Mouse (Mus musculus) intestine, postnatal 0 days (tissue): ENCODE measurements at regions not wholly inside any gene's neighbourhood (a gene's known extent, or its start where the extent isn't known, plus 50 kb on each side); places are given as distances from the start of the nearest gene placed in this dataset.
A peak's percentile ranks its signal among the peaks of the same experiment; 100 is the strongest.

ENCODE experiments used
- ATAC-seq: fragments of 200-750 bp; cut with Nextera tagmentation; 2 replicates; pipeline ENCODE4 v1.8.0; 2017; ENCODE audit warnings: mild to moderate bottlenecking, moderate TSS enrichment, moderate library complexity
- H3K27ac ChIP-seq: fragments of 300-500 bp; sonication (generic); 2 replicates; pipeline ENCODE4 v1.5.1; 2014; ENCODE audit warnings: mild to moderate bottlenecking, low read depth, low read length, moderate library complexity
- H3K27me3 ChIP-seq: fragments of 300-500 bp; sonication (generic); replicated peaks from 2 replicates; pipeline ENCODE4 v1.6.1; 2014; ENCODE audit warnings: low read length, mixed read lengths; ENCODE audit not compliant: control insufficient read depth, insufficient read depth
- H3K36me3 ChIP-seq: fragments of 300-500 bp; sonication (generic); 2 replicates; pipeline ENCODE4 v1.6.1; 2014; ENCODE audit warnings: mild to moderate bottlenecking, moderate library complexity; ENCODE audit not compliant: control insufficient read depth, insufficient read depth
- H3K4me1 ChIP-seq: fragments of 300-500 bp; sonication (generic); replicated peaks from 2 replicates; pipeline ENCODE4 v1.6.1; 2014; ENCODE audit warnings: antibody characterized with exemption, low read length, mixed read lengths; ENCODE audit not compliant: control insufficient read depth, insufficient read depth
- H3K4me2 ChIP-seq: fragments of 300-500 bp; sonication (generic); replicated peaks from 2 replicates; pipeline ENCODE4 v1.6.1; 2014; ENCODE audit warnings: low read depth, mild to moderate bottlenecking, moderate library complexity
- H3K4me3 ChIP-seq: fragments of 300-500 bp; sonication (generic); 2 replicates; pipeline ENCODE4 v1.5.1; 2014; ENCODE audit warnings: low read depth, low read length
- H3K9ac ChIP-seq: fragments of 300-500 bp; sonication (generic); 2 replicates; pipeline ENCODE4 v1.6.1; 2014; ENCODE audit warnings: mild to moderate bottlenecking, low read depth, low read length
- H3K9me3 ChIP-seq: fragments of 300-500 bp; sonication (generic); 2 replicates; pipeline ENCODE4 v1.6.1; 2016; ENCODE audit warnings: mixed run types; ENCODE audit not compliant: control insufficient read depth
- CTCF ChIP-seq: sonication (generic); IDR thresholded peaks from 2 replicates; pipeline ENCODE4 v1.5.1; 2016; ENCODE audit warnings: low read depth, mild to moderate bottlenecking, control low read depth, antibody characterized with exemption, moderate library complexity
- WGBS: fragments of 180-500 bp; shearing (Covaris S2); extraction: QIAGEN DNeasy Blood & Tissue Kit; methylation state at CpG from one replicate; pipeline ENCODE4 v1.1.7; 2014; 5-methylcytosine and 5-hydroxymethylcytosine counted together

DNA sequence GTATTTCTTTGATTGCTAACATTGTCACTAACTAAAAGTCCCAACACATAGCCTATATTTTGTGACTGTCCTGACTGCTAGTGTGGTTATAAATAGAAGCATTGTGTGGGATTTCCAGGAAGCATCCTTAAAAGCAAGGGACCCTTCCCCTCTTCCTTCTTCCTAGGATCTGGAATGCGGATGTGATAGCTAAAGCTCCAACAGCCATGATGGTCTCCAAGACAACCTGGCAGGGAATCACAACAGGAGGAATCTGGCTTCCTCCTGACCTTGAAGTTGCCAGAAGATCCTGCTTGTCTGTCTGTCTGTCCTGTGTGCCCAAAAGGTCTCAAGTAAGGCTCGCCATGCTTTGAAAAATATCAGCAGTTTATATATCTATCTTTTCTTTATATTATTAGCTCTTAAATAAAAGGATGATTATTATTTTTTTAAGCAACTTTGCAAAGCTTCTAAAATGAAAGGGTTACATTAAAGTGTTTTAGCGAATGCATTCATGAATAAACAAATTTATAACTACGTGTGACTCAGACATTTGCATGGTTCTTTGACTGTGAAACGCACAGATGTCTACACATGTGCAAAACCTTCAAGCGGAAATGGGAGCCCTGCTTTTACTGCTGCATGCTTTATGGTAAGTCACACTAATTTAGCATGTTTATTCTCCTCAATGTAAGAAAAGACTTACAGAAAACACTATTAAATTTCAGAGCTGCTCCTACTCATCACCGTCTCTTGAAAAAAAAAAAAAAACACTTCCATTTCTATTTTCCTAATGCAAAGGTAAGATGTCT is 160.9 kb downstream of the Plk2 start:
- no peak for ATAC-seq

DNA sequence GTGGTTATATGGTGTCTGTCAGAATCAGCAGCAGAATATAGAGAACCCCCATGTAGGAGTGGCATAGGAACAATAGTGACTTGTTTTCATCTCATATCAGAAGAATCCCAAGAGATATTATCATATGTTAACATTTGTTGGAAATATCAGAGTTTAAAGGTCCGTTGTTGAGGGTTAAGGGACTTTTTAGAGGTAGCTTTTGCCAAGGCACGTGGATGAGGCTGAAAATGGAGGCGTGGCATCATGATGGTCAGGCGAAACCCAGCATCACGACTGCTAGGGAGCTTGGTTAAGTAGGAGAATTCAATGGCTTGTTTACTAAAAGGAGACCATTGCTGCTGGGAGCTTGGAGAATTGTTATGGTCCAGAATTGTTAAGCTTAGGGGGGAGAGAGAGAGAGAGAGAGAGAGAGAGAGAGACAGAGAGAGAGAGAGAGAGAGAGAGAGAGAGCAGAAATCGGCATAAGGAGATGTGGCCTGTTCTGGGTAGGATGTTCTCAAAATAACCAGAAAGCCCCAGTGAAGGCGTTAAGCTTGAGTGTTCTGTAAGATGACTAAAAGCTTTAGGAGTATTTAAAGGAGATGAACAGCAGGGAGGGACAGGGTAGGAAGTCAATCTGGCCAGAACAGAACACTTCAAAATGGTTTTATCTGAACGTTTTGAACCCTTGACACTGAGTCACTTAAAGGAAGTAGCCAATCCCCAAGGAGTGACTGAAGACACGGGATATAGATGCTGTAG is 161.7 kb downstream of the Plk2 start:
- Histone ChIP-seq H3K9me3 (no peaks in the 10 kb centered on the region), H3K27ac (no peak overlapping the region)
- WGBS = 61% methylated on average over 9 of the region's 9 CpGs

More for the DNA sequence above, 160.9 kb downstream of the Plk2 start:
- no peaks in the 10 kb centered on the region for H3K27me3 ChIP-seq
- no peaks in the 10 kb centered on the region for H3K36me3 ChIP-seq
- H3K27ac ChIP-seq = no peak overlapping the region
- H3K4me1 ChIP-seq = no peaks in the 10 kb centered on the region
- no peak overlapping the region for H3K9ac ChIP-seq
- 71% methylated on average over 7 of the region's 7 CpGs for WGBS
- no peaks in the 10 kb centered on the region for H3K9me3 ChIP-seq
- no peak for TF ChIP-seq CTCF
- H3K4me2 ChIP-seq = no peak overlapping the region
- no peak overlapping the region for H3K4me3 ChIP-seq

DNA sequence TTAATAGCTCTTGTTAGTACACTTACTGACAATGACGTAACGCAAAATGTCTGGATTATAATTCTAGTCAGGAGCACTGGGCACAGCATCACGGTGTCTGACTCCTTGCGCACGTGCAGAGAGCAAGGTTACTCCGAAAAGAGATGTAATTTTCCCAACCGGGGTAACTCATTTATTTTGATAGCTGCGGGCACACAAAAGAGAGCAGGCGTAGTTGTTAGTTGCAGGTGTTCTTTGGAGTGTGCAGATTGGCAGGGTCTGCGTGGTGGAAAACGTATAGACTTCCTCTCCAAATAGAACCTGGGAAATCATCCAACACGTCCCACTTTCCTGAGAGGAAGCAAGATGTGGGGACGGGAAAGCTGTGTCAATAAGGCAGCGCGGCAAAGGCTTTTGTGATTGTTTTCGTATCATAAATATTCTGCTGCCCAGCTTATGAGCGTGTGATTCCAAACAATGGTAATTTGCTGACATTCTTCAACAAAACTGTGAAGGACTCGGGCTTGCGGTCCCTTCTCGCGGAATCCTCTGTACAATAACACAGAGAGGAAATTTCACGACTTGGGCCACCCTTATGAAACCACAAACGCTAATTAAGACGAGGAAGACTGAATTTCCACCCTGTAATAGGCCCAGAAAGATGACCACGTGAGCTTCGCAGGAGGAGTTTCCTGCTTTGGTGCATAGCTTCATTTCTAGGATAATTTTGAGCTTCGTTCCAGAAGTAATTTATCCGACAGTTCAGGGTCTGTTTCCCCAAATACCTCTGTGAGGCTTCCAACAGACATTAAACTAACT is 163.3 kb downstream of the Plk2 start:
- 0 out of 2 replicates have a peak overlapping the region, but pooled peaks have one; percentile 24 for H3K4me2 ChIP-seq
- no peak overlapping the region for H3K27ac ChIP-seq

More for the DNA sequence above, 161.7 kb downstream of the Plk2 start:
- H3K9ac ChIP-seq = no peak overlapping the region
- no peaks in the 10 kb centered on the region for H3K4me1 ChIP-seq
- no peak overlapping the region for H3K4me2 ChIP-seq
- TF ChIP-seq CTCF = no peak
- H3K36me3 ChIP-seq = no peaks in the 10 kb centered on the region
- ATAC-seq = no peak
- no peak overlapping the region for H3K4me3 ChIP-seq
- no peaks in the 10 kb centered on the region for H3K27me3 ChIP-seq

DNA sequence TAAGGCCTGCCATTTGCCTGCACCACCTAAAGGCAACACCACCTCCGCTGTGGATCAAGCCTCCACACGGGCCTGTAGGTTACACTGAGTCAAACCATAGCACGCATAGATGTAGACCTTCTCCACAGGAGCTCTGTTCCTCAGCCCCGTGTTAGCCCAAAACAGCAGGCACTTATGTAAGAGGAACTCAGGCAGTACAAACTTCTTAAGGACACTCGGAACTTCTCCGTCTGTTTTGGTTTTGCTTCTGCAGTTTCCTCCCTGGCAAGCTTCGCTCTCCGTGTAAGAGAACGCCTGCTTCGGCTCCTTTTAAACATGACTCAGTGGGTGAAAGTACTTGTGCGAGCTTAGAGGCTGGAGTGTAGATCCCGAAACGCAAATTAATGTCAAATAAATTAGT is 165.7 kb downstream of the Plk2 start:
- Histone ChIP-seq H3K36me3 (no peaks in the 10 kb centered on the region), H3K4me2 (no peak overlapping the region), H3K27ac (no peak overlapping the region), H3K4me3 (no peak overlapping the region), H3K27me3 (no peaks in the 10 kb centered on the region), H3K4me1 (no peaks in the 10 kb centered on the region), H3K9me3 (no peaks in the 10 kb centered on the region), H3K9ac (no peak overlapping the region)
- WGBS = 68% methylated on average over 13 of the region's 13 CpGs
- TF ChIP-seq CTCF = no peak
- no peak for ATAC-seq

More for the DNA sequence above, 163.3 kb downstream of the Plk2 start:
- WGBS = 61% methylated on average over 28 of the region's 28 CpGs
- Histone ChIP-seq H3K9me3 (no peaks in the 10 kb centered on the region), H3K27me3 (no peaks in the 10 kb centered on the region), H3K36me3 (no peaks in the 10 kb centered on the region), H3K4me1 (no peaks in the 10 kb centered on the region), H3K9ac (no peak overlapping the region), H3K4me3 (no peak overlapping the region)
- TF ChIP-seq CTCF = no peak
- no peak for ATAC-seq

DNA sequence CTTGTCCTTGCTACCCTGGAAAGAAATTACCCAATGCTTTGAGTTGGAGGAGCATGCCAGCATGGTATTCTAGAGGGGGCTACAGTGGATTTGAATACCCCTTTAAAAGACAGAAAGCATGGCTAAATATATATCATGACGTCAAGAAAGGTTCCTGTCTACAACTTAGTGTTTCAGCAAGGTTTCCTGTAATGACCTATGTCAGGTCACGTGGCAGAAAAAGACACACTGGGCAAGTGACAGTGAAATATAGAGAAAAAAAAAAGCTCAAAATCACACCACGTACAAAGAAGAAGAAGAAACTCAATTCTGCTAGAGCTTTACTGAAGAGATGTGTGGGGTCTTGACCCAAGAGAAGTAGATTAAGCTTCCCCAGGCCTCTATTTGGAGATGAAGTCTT is 167.7 kb downstream of the Plk2 start:
- no peaks in the 10 kb centered on the region for H3K4me1 ChIP-seq
- H3K9me3 ChIP-seq = no peaks in the 10 kb centered on the region
- H3K4me2 ChIP-seq = no peak overlapping the region
- TF ChIP-seq CTCF = no peak
- H3K9ac ChIP-seq = no peak overlapping the region
- H3K36me3 ChIP-seq = no peaks in the 10 kb centered on the region
- H3K4me3 ChIP-seq = no peak overlapping the region
- H3K27me3 ChIP-seq = no peaks in the 10 kb centered on the region
- WGBS = 46% methylated on average over 3 of the region's 3 CpGs
- ATAC-seq = no peak
- H3K27ac ChIP-seq = no peak overlapping the region

DNA sequence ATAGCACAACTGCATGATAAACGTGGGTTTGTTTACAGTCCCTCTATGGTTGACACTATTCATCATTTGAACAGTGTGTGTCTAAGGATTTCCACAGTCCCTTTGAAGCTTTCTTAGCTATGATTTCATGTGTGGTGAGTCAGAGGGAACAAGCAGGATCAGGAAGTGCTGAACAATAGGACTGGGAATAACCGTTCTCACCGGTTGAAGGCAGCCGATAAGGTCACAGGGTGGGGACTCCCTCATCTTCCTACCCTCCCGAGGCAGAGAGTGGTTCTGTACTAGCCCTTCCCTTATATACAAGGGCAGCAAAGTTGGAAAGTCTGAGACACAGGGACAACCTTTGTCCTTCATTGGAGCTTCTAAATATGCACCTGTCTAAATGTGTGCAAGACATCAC is 168.1 kb downstream of the Plk2 start:
- no peaks in the 10 kb centered on the region for H3K9me3 ChIP-seq
- peak; percentile 49 for ATAC-seq
- no peaks in the 10 kb centered on the region for H3K4me1 ChIP-seq
- no peak overlapping the region for H3K27ac ChIP-seq
- no peak for TF ChIP-seq CTCF
- H3K27me3 ChIP-seq = no peaks in the 10 kb centered on the region
- no peak overlapping the region for H3K9ac ChIP-seq
- 22% methylated on average over 5 of the region's 5 CpGs for WGBS
- H3K4me3 ChIP-seq = no peak overlapping the region
- H3K4me2 ChIP-seq = no peak overlapping the region
- H3K36me3 ChIP-seq = no peaks in the 10 kb centered on the region
